ENCODE assay signal across 8 mouse cellular contexts in the genomic region with DNA sequence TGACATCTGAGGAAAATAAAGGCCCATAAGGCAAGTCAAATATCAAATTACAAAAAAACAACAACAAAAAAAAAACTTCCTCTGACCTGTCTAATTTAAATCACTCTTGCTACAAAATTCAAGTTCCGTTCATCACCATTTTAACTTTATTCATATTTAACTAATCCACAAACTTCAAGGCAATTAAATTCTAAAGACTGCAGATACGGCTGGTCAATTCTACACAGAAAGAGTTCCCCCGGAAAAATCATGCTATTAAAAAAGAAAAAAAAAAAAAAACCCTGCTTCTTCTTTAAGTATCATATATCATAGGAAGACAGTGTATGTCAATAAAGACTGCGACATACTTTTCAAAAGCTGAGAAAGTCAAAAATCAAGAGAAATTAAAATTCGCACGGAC. TPM values are rescaled to one million over a fixed set of nuclear protein-coding genes. Genes with fewer than 3 reads are reported as not detected.
DNase-seq lines count a peak whose midpoint lies in the region; ATAC-seq and TF ChIP-seq lines count a peak whose summit lies in the region.

No protein-coding gene starts in this region.

- H3K4me3 ChIP-seq in heart, embryonic 11.5 days (ENCODE audit: low read depth, low read length): peak overlapping the region; percentile 85
- H3K4me3 ChIP-seq in CH12.LX (replicated peaks in 1 of 3; ENCODE audit: low read depth in 2 of 3, low read length in 2 of 3, poor library complexity in 1 of 3): peak overlapping the region; percentile 76 to 98 (median 92)
- peak overlapping the region; percentile 97 for H3K4me3 ChIP-seq in forebrain, embryonic 15.5 days
- H3K4me3 ChIP-seq in liver, embryonic 16.5 days (ENCODE audit: low read depth, low read length): peak overlapping the region; percentile 100

- dilution Hi-C loops in CH12.LX (cut with MboI; ENCODE audit: extremely low pct_ligation_motif_present, extremely low pct_unique_long_range_greater_than_20kb, low sequenced_read_pairs): no loop called here

- peak overlapping the region; percentile 98 for H3K27ac ChIP-seq in heart, embryonic 11.5 days (ENCODE audit: low read depth, low read length)
- no peak overlapping the region for H3K27ac ChIP-seq in CH12.LX (ENCODE audit: insufficient read depth, low read depth)
- H3K27ac ChIP-seq in forebrain, embryonic 15.5 days (replicated peaks): peak overlapping the region; percentile 95; the same call in 1 of the 2 replicates
- H3K27ac ChIP-seq in liver, embryonic 16.5 days (ENCODE audit: low read length): peak overlapping the region; percentile 98

- no peak for TF ChIP-seq POLR2A in CH12.LX (IDR thresholded peaks at IDR 0.05; ENCODE audit: low read depth, low read length)

- peaks cover 4% of the 10 kb centered on the region for H3K4me1 ChIP-seq in heart, embryonic 11.5 days (ENCODE audit: control insufficient read depth, insufficient read depth, low read length)
- H3K4me1 ChIP-seq in CH12.LX (ENCODE audit: control insufficient read depth in 1 of 2, insufficient read depth in 2 of 2): peaks cover 14 to 66% of the 10 kb centered on the region in 2 experiments
- peaks cover 29% of the 10 kb centered on the region for H3K4me1 ChIP-seq in forebrain, embryonic 15.5 days
- H3K4me1 ChIP-seq in liver, embryonic 16.5 days (ENCODE audit: control insufficient read depth, low read depth, low read length): peaks cover 19% of the 10 kb centered on the region

- TF ChIP-seq CTCF in CH12.LX (conservative IDR thresholded peaks at IDR 0.05 in 1 of 2, IDR thresholded peaks at IDR 0.05 in 1 of 2; ENCODE audit: low read depth in 2 of 2, low read length in 2 of 2): no peak

- H3K4me2 ChIP-seq in heart, embryonic 11.5 days: peak overlapping the region; percentile 71
- H3K4me2 ChIP-seq in CH12.LX (ENCODE audit: insufficient read depth, low read depth, poor library complexity, severe bottlenecking): peak overlapping the region; percentile 95
- peak overlapping the region; percentile 69 for H3K4me2 ChIP-seq in forebrain, embryonic 15.5 days (replicated peaks)
- peak overlapping the region; percentile 70 for H3K4me2 ChIP-seq in liver, embryonic 16.5 days (ENCODE audit: low read depth, low read length)

- no peak for TF ChIP-seq RAD21 in CH12.LX (IDR thresholded peaks at IDR 0.05; ENCODE audit: low read depth, low read length)

- 23% methylated on average over 6 of the region's 6 CpGs for WGBS in heart, embryonic 11.5 days (ENCODE audit: insufficient replicate concordance)
- WGBS in forebrain, embryonic 15.5 days: 23% methylated on average over 6 of the region's 6 CpGs
- 13% methylated on average over 6 of the region's 6 CpGs for WGBS in liver, embryonic 16.5 days (ENCODE audit: insufficient replicate concordance)

- H3K9ac ChIP-seq in heart, embryonic 11.5 days (ENCODE audit: low read depth, low read length): peak overlapping the region; percentile 99
- H3K9ac ChIP-seq in CH12.LX (ENCODE audit: insufficient read depth, low read depth): peak overlapping the region; percentile 98
- H3K9ac ChIP-seq in forebrain, embryonic 15.5 days (replicated peaks): peak overlapping the region; percentile 92
- H3K9ac ChIP-seq in liver, embryonic 16.5 days (ENCODE audit: low read depth, low read length): peak overlapping the region; percentile 99

- ATAC-seq in heart, embryonic 11.5 days (replicated peaks; ENCODE audit: insufficient number of reproducible peaks, low FRiP score, low TSS enrichment): no peak
- no peak for ATAC-seq in forebrain, embryonic 15.5 days (replicated peaks)
- no peak for ATAC-seq in liver, embryonic 16.5 days (ENCODE audit: low read depth)

- H3K27me3 ChIP-seq in heart, embryonic 11.5 days (ENCODE audit: control insufficient read depth, insufficient read depth, low read length): no peaks in the 10 kb centered on the region
- H3K27me3 ChIP-seq in CH12.LX (replicated peaks): no peaks in the 10 kb centered on the region
- H3K27me3 ChIP-seq in forebrain, embryonic 15.5 days: no peaks in the 10 kb centered on the region
- no peaks in the 10 kb centered on the region for H3K27me3 ChIP-seq in liver, embryonic 16.5 days (ENCODE audit: control insufficient read depth, insufficient read depth, low read depth, low read length)

- peaks cover 44% of the 10 kb centered on the region for H3K79me2 ChIP-seq in CH12.LX (replicated peaks; ENCODE audit: control insufficient read depth, extremely low read depth, insufficient read depth, poor library complexity, severe bottlenecking)

- H3K9me3 ChIP-seq in heart, embryonic 11.5 days (replicated peaks; ENCODE audit: control insufficient read depth, low read length): no peaks in the 10 kb centered on the region
- no peaks in the 10 kb centered on the region for H3K9me3 ChIP-seq in CH12.LX (replicated peaks; ENCODE audit: low read length)
- H3K9me3 ChIP-seq in forebrain, embryonic 15.5 days: no peaks in the 10 kb centered on the region
- H3K9me3 ChIP-seq in liver, embryonic 16.5 days (replicated peaks; ENCODE audit: control insufficient read depth, low read length): no peaks in the 10 kb centered on the region

- in situ Hi-C loops in CH12.LX (cut with MboI; ENCODE audit: low pct_ligation_motif_present, low pct_unique_long_range_greater_than_20kb, low sequenced_read_pairs): loop anchor here (25.0 kb wide), 1 partner anchor 373 kb away; no protein-coding TSS in a partner anchor

- H3K36me3 ChIP-seq in heart, embryonic 11.5 days (ENCODE audit: control insufficient read depth, insufficient read depth, low read length): no peaks in the 10 kb centered on the region; the same call in 1 of the 2 replicates
- H3K36me3 ChIP-seq in CH12.LX (replicated peaks in 1 of 2; ENCODE audit: control insufficient read depth in 1 of 2, insufficient read depth in 1 of 2, low read length in 1 of 2): peaks cover 28 to 45% of the 10 kb centered on the region in 2 experiments
- peaks cover 39% of the 10 kb centered on the region for H3K36me3 ChIP-seq in forebrain, embryonic 15.5 days
- H3K36me3 ChIP-seq in liver, embryonic 16.5 days (ENCODE audit: control insufficient read depth, insufficient read depth): peaks cover 21% of the 10 kb centered on the region

- TF ChIP-seq EP300 in CH12.LX (IDR thresholded peaks at IDR 0.05; ENCODE audit: low read length): no peak

- DNase-seq in heart, adult 11 months: no peak
- no peak for DNase-seq in CH12.LX (ENCODE audit: extremely low read depth)
- no peak for DNase-seq in right cerebral cortex, postnatal 25 days
- DNase-seq in spleen, postnatal 4 days (ENCODE audit: low spot score in 2 of 2): no peak
- no peak for DNase-seq in T-cell, adult 2 months (ENCODE audit: low spot score)

TF ChIP-seq in CH12.LX, 34 proteins besides CTCF, POLR2A, EP300 and RAD21:
- TF ChIP-seq CHD1 (IDR thresholded peaks at IDR 0.05; ENCODE audit: low read depth, low read length) (0 out of 2 replicates have a peak, but pooled peaks have one; percentile 65), MAX (IDR thresholded peaks at IDR 0.05; ENCODE audit: low read length) (no peak)

RNA-seq across cellular contexts. Expression of gene Smndc1, which starts 1.0 kb away (rescaled TPM):
- 38.4 and 40.0 TPM in 2 replicates for polyA plus RNA-seq in heart, embryonic 11.5 days (2014; fragmentation: Nextera tagmentation; extraction: Ambion mirVana)
- total RNA-seq in CH12.LX (2012; rRNA removed) (20.5 and 20.9 TPM in 2 replicates), CH12.LX (2014; rRNA removed) (41.1 and 41.3 TPM in 2 replicates)
- polyA plus RNA-seq in CH12.LX (2012; ENCODE audit: insufficient read length, low read depth): 96.6 and 104 TPM in 2 replicates
- polyA plus RNA-seq in forebrain, embryonic 15.5 days (2015; fragmentation: Nextera tagmentation; extraction: Ambion mirVana): 41.0 and 42.3 TPM in 2 replicates
- polyA plus RNA-seq in liver, embryonic 16.5 days (2015; fragmentation: Nextera tagmentation; extraction: Ambion mirVana): 14.5 and 14.9 TPM in 2 replicates

RNA-seq across cellular contexts. Expression of gene Gm10197, which starts 17.9 kb away (rescaled TPM):
- polyA plus RNA-seq in heart, embryonic 11.5 days (2014; fragmentation: Nextera tagmentation; extraction: Ambion mirVana): 2.1 and 3.5 TPM in 2 replicates
- 3.9 TPM in 1 of 2 replicates, not detected in the other for total RNA-seq in CH12.LX (2012; rRNA removed)
- total RNA-seq in CH12.LX (2014; rRNA removed): not detected in 2 replicates
- 11.5 TPM in 1 of 2 replicates, not detected in the other for polyA plus RNA-seq in CH12.LX (2012; ENCODE audit: insufficient read length, low read depth)
- polyA plus RNA-seq in forebrain, embryonic 15.5 days (2015; fragmentation: Nextera tagmentation; extraction: Ambion mirVana): not detected in 2 replicates
- not detected in 2 replicates for polyA plus RNA-seq in liver, embryonic 16.5 days (2015; fragmentation: Nextera tagmentation; extraction: Ambion mirVana)
